Mouse (Mus musculus) left cerebral cortex, postnatal 10 days (tissue): ENCODE data around the gene Tex28. TPM values are rescaled to one million over a fixed set of nuclear protein-coding genes. Genes with fewer than 3 reads are reported as not detected.
"Not testable (repeated sequence)": the region's sequence is repeated elsewhere in the genome, so short reads cannot be mapped to it uniquely, and the experiment has no call there.

ENCODE experiments used
- DNase-seq, 2 experiments: peaks; one replicate each; pipeline ENCODE4 v3.0.0; 2021 to 2022; ENCODE audit warnings: low spot score in 2 of 2, mixed read lengths in 1 of 2; ENCODE audit errors: extremely low spot score in 1 of 2
- intact Hi-C: fragments of 180-260 bp; cut with DNase I; formaldehyde crosslinking; loops from one replicate; pipeline ENCODE4 v1.15.1; 2025
- total RNA-seq, 2 experiments: library from RNA; stranded (reverse); gene quantifications; 2 replicates each; pipeline ENCODE4 v1.2.3; 2021

Gene Tex28
- total RNA-seq: not detected

GRCm38 (mm10) chrX:74167738-74168137, at the start of gene Tex28:
Gene Tex28, minus strand, starts transcription at chrX:74167838.
- intact Hi-C loops: no loop called here
- DNase-seq: no peak

DNA sequence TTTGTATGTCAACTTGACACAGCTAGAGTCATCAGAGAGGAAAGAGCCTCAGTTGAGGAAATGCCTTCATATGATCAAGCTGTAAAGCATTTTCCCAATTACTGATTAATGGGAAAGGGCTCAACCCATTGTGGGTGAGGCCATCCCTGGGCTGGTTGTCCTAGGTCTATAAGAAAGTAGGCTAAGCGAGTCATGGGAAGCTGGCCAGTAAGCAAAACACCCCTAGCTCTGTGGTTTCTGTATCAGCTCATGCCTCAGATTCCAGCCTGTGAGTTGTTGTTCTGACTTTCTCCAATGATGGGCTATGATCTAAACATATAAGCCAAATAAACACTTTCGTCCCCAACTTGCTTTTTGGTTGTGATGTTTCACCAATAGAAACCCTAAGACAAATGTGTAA, 35.9 kb upstream of the Tex28 start:
- intact Hi-C loops: no loop called here
- DNase-seq: no peak

DNA sequence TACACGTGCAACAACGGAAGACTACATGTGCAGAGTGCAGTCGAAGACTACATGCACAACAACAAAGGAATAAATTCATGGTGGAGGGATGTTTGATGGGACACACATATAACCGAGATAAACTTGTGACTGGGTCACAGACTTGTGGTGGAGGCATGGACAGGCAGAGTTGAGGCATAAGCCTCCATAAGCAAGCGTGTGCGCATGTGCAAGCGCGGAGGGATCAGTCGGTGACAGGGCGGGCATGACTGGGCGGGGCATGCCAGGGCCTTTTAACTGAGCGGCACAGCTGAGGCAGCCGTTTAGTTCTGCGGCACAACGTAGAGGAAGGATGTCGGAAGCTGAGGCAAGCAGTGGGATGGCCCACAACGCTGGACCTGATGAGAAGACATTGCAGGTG, 9.3 kb upstream of the Tex28 start, which contains the start of gene Tktl1:
Gene Tktl1 (plus strand): TSS at position 301 of the 400 bp plus-strand sequence.
- no peak for DNase-seq
- intact Hi-C loops: no loop called here

- intact Hi-C loops, DNase-seq: not testable (repeated sequence)
Observed at GRCm38 (mm10) chrX:74135263-74135662, 32.4 kb downstream of the Tex28 start, which contains the start of gene Mecp2. Gene Mecp2, minus strand, starts transcription at chrX:74135363.

DNA sequence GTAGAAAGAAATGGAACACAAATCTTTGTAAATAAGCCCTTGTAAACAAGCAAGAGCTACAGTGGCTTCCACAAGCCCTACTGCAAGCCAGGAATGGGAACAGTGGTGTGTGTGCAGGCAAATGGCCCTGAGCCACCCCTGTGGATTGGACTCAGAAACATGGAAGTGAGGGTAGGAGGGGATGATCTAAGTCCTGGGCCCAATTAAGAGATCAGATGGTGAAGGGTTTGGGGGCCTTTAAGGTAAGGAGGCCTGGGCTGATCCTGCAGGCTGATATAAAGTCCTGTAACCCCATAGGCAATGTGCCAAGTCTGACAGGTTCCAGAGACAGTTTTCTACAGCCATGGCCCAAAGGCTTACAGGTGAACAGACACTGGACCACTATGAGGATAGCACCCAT, 40.5 kb downstream of the Tex28 start, which contains the start of gene Opn1mw:
Gene Opn1mw (plus strand): TSS at position 301 of the 400 bp plus-strand sequence.
- intact Hi-C loops: no loop called here
- DNase-seq: no peak

GRCm38 (mm10) chrX:74124975-74125374, 42.7 kb downstream of the Tex28 start:
- intact Hi-C loops: no loop called here
- DNase-seq: no peak

GRCm38 (mm10) chrX:74115511-74115910, 52.1 kb downstream of the Tex28 start:
- intact Hi-C loops: no loop called here
- DNase-seq: peak; percentile 22 to 49

- intact Hi-C loops: no loop called here
- DNase-seq: no peak
Observed at GRCm38 (mm10) chrX:74114036-74114435, 53.6 kb downstream of the Tex28 start.

DNA sequence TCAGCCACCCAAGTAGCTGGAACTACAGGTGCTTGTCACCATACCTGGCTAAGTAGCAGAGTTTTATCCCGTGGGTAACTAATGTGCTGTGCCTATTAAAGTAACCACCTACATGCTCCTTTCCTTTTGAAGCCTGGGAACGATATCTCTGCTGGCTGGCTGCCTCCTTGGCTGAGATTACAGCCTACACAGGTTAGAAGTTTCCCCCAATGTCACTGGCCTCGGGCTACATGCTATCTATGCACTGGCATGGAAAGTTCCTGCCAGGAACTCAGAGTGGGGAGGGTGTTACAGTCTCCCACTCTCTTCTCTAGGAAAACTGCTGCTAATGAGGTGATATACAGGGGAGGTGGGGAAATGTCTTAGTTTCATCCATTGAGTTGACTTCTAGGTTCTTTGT, 58.9 kb downstream of the Tex28 start:
- intact Hi-C loops: no loop called here
- DNase-seq: no peak

DNA sequence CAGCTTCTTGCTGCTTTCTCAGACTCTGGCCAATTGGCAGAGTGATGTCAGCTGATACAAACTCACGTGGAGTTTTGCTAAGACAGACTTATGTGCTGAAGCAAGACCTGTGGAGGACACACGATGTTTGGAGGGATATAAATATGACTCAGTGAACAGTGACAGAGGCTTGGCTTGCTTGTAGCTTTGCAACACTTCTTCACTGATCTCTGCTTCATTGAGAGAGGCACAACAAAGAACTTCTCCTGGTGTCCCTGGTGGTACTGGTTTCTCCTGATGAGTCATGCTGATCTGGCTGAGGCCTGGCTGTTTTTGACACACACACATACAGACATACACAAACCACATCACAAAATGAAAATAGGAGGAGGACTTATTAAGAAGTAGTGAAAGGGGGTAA, 61.7 kb downstream of the Tex28 start:
- no peak for DNase-seq
- intact Hi-C loops: no loop called here

- DNase-seq: no peak
- intact Hi-C loops: no loop called here
Observed at GRCm38 (mm10) chrX:74103457-74104188, 64.0 kb downstream of the Tex28 start.

Other genes starting within 250 kb of the Tex28 start
- 1 to 10 TPM; 5.3 to 5.4 TPM for gene Arhgap4, start 246.0 kb downstream of the Tex28 start, total RNA-seq
- 10 to 100 TPM; 56.9 to 60.6 TPM for gene Naa10, start 245.9 kb downstream of the Tex28 start, total RNA-seq
- gene Renbp, start 237.0 kb downstream of the Tex28 start, total RNA-seq: 1 to 10 TPM; 3.1 to 5.1 TPM
- 10 to 100 TPM; 70.1 to 83.6 TPM for gene Hcfc1, start 201.5 kb downstream of the Tex28 start, total RNA-seq
- gene Irak1, start 143.9 kb downstream of the Tex28 start, total RNA-seq: 10 to 100 TPM; 37.3 to 39.3 TPM
- not detected for gene Opn1mw, start 40.4 kb downstream of the Tex28 start, total RNA-seq
- 10 to 100 TPM; 77.1 to 78.0 TPM for gene Mecp2, start 32.5 kb downstream of the Tex28 start, total RNA-seq
- not detected for gene Tktl1, start 9.4 kb upstream of the Tex28 start, total RNA-seq
- 100 to 1,000 TPM; 199 to 211 TPM for gene Flna, start 82.0 kb upstream of the Tex28 start, total RNA-seq
- 10 to 100 TPM; 43.9 to 44.4 TPM for gene Emd, start 86.8 kb upstream of the Tex28 start, total RNA-seq
- gene Rpl10, start 103.0 kb upstream of the Tex28 start, total RNA-seq: 100 to 1,000 TPM; 150 to 215 TPM
- gene Taz, start 114.1 kb upstream of the Tex28 start, total RNA-seq: 10 to 100 TPM; 56.1 to 56.3 TPM
- 1 to 10 TPM; 2.7 to 3.2 TPM for gene Dnase1l1, start 114.5 kb upstream of the Tex28 start, total RNA-seq
- 100 to 1,000 TPM; 324 to 341 TPM for gene Atp6ap1, start 129.3 kb upstream of the Tex28 start, total RNA-seq
- gene Gdi1, start 137.2 kb upstream of the Tex28 start, total RNA-seq: 100 to 1,000 TPM; 705 to 729 TPM
- gene Fam50a, start 145.2 kb upstream of the Tex28 start, total RNA-seq: 10 to 100 TPM; 37.6 to 44.6 TPM
- gene Plxna3, start 161.2 kb upstream of the Tex28 start, total RNA-seq: 10 to 100 TPM; 65.7 to 74.2 TPM
- gene Lage3, start 185.8 kb upstream of the Tex28 start, total RNA-seq: 10 to 100 TPM; 31.9 to 35.9 TPM
- 10 to 100 TPM; 58.7 to 59.2 TPM for gene Ubl4a, start 205.4 kb upstream of the Tex28 start, total RNA-seq
- 1 to 10 TPM; 2.0 to 2.4 TPM for gene Slc10a3, start 205.5 kb upstream of the Tex28 start, total RNA-seq
- gene Fam3a, start 225.4 kb upstream of the Tex28 start, total RNA-seq: 10 to 100 TPM; 16.4 to 24.1 TPM
- 10 to 100 TPM; 42.9 to 45.7 TPM for gene Ikbkg, start 225.5 kb upstream of the Tex28 start, total RNA-seq